Mouse (Mus musculus) lung, postnatal 0 days (tissue): ENCODE results near the gene Bbs1. TPM values are rescaled to one million over a fixed set of nuclear protein-coding genes. Genes with fewer than 3 reads are reported as not detected.

Experiments
- ATAC-seq: fragments of 200-750 bp; cut with Nextera tagmentation; 2 replicates; pipeline ENCODE4 v1.8.0; 2017; ENCODE audit warnings: moderate library complexity
- DNase-seq: peaks from one replicate; pipeline ENCODE4 v3.0.0-alpha.2; 2016; ENCODE audit warnings: low spot score
- H3K27ac ChIP-seq: fragments of 300-500 bp; sonication (generic); 2 replicates; pipeline ENCODE4 v1.5.1; 2014; ENCODE audit warnings: antibody characterized with exemption, mild to moderate bottlenecking, low read length, mixed read lengths
- H3K27me3 ChIP-seq: fragments of 300-500 bp; sonication (generic); replicated peaks from 2 replicates; pipeline ENCODE4 v1.6.1; 2014; ENCODE audit warnings: low read length, mixed read lengths; ENCODE audit not compliant: insufficient read depth
- H3K36me3 ChIP-seq: fragments of 300-500 bp; sonication (generic); 2 replicates; pipeline ENCODE4 v1.6.1; 2014; ENCODE audit warnings: low read length, mixed read lengths; ENCODE audit not compliant: insufficient read depth
- H3K4me1 ChIP-seq: fragments of 300-500 bp; sonication (generic); 2 replicates; pipeline ENCODE4 v1.6.1; 2014; ENCODE audit warnings: antibody characterized with exemption, low read depth, low read length, mixed read lengths; ENCODE audit not compliant: insufficient read depth
- H3K4me2 ChIP-seq: fragments of 300-500 bp; sonication (generic); replicated peaks from 2 replicates; pipeline ENCODE4 v1.6.1; 2014; ENCODE audit warnings: low read depth, mild to moderate bottlenecking, low read length, moderate library complexity, mixed read lengths
- H3K4me3 ChIP-seq: fragments of 300-500 bp; sonication (generic); 2 replicates; pipeline ENCODE4 v1.5.1; 2014; ENCODE audit warnings: low read depth, low read length
- H3K9ac ChIP-seq: fragments of 300-500 bp; sonication (generic); replicated peaks from 2 replicates; pipeline ENCODE4 v1.6.1; 2014; ENCODE audit warnings: low read depth, mild to moderate bottlenecking
- H3K9me3 ChIP-seq: fragments of 300-500 bp; sonication (generic); 2 replicates; pipeline ENCODE4 v1.6.1; 2016; ENCODE audit warnings: low read length, mixed read lengths
- CTCF ChIP-seq: IDR thresholded peaks from 2 replicates; pipeline ENCODE4 v1.5.1; 2016; ENCODE audit warnings: antibody characterized with exemption, mild to moderate bottlenecking
- EP300 ChIP-seq: IDR thresholded peaks from 2 replicates; pipeline ENCODE4 v1.6.1; 2016; ENCODE audit warnings: antibody characterized with exemption, mild to moderate bottlenecking, control low read depth
- WGBS: fragments of 180-500 bp; shearing (Covaris S2); extraction: QIAGEN DNeasy Blood & Tissue Kit; methylation state at CpG from one replicate; pipeline ENCODE4 v1.1.7; 2014; 5-methylcytosine and 5-hydroxymethylcytosine counted together
- polyA plus RNA-seq: library from polyadenylated mRNA; unstranded; fragments of >200 nt; fragmentation: Nextera tagmentation; extraction: Ambion mirVana; gene quantifications from 2 replicates; pipeline ENCODE4 v1.2.1, GENCODE M21; 2015

Gene Bbs1
- polyA plus RNA-seq, 1 experiment from 2014 or later: 1.6 TPM

DNA sequence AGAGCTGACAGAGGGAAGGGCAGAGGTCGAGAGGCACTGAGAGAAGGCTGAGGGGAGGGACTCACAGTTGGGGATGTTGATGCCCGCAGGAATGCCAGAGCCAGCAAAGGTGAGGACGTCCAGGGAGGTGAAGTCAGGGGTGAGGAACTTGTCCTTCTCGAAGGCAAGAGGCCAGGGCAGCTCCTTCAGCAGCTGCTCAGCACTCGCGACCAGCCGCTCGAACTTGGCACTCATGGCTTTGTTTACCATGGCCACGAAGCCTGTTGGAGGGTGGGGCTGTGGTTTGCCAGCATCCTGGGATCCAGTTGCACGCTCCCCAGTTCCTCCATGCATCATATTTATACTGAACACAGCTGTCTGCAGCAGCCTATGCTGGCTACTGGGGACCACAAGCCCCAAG, 10.4 kb upstream of the Bbs1 start:
- no peak for DNase-seq
- Histone ChIP-seq H3K4me1 (no peaks in the 10 kb centered on the region), H3K9me3 (no peaks in the 10 kb centered on the region), H3K4me2 (no peak overlapping the region), H3K4me3 (no peak overlapping the region), H3K9ac (no peak overlapping the region), H3K27me3 (no peaks in the 10 kb centered on the region), H3K27ac (no peak overlapping the region), H3K36me3 (peaks cover 62% of the 10 kb centered on the region)
- WGBS: 67% methylated on average over 10 of the region's 10 CpGs
- ATAC-seq: no peak
- TF ChIP-seq CTCF (no peak), EP300 (no peak)

DNA sequence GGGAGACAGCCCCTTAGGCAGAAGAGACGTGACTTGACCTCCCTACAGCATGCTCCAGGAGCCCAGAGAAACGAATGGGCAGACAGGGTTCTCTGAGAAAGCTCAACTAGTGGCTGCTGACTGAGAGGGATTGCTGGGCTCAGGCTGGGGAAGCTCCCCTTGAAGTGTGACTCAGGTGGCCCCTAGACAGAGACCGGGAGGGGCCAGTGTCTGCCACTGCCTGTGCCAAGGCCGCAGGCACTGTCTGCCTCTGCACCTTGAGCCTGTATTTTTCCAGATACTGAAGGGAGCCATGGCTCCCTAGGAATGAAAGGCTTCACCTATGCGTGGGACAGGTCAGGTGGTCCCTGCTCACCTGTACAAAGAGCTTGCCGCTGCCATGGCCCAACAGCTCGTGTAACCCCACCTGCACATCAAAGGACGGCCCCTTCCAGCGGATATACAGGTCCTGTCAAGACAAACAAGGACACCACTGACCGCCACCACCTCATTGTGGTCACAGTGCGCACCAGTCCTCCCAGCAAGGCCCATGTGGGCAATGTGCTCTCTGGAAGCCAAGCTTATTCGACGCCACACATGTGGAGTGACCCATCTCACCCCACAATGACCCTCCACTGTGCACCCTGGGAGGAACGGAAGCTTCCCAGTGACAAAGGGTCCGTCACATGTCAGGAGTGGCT, 9.6 kb upstream of the Bbs1 start:
- no peak for TF ChIP-seq CTCF
- TF ChIP-seq EP300: no peak
- H3K9ac ChIP-seq: no peak overlapping the region
- no peak for DNase-seq
- no peaks in the 10 kb centered on the region for H3K27me3 ChIP-seq
- H3K36me3 ChIP-seq: peaks cover 65% of the 10 kb centered on the region
- ATAC-seq: no peak
- H3K27ac ChIP-seq: no peak overlapping the region
- no peaks in the 10 kb centered on the region for H3K4me1 ChIP-seq
- H3K4me3 ChIP-seq: no peak overlapping the region
- WGBS: 89% methylated on average over 15 of the region's 15 CpGs
- H3K4me2 ChIP-seq: no peak overlapping the region
- H3K9me3 ChIP-seq: no peaks in the 10 kb centered on the region

DNA sequence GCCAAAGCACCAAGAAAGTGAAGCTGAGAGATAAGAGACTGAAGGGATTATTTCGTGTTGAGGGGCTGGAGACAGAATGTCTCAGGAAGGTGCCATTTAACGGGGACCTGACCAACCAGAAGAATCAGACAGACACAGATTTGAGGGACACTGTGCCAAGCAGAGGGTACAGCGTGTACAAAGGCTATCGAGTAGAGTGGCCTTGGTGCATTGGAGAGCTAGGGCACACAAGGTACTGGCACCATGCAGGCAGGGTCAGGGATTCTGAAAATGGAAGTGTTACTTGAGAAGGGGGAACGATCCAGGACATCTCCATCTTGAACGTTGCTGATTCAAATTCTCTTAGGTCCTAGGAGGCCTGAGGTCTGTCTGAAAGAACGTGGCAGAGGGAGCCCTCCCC, 2.9 kb upstream of the Bbs1 start:
- Histone ChIP-seq H3K27ac (no peak overlapping the region), H3K36me3 (peaks cover 34% of the 10 kb centered on the region), H3K27me3 (no peaks in the 10 kb centered on the region), H3K9me3 (no peaks in the 10 kb centered on the region), H3K4me2 (no peak overlapping the region), H3K9ac (no peak overlapping the region), H3K4me1 (no peaks in the 10 kb centered on the region), H3K4me3 (no peak overlapping the region)
- ATAC-seq (no peak), DNase-seq (no peak)
- TF ChIP-seq CTCF: no peak
- TF ChIP-seq EP300: no peak
- WGBS: 84% methylated on average over 7 of the region's 7 CpGs

DNA sequence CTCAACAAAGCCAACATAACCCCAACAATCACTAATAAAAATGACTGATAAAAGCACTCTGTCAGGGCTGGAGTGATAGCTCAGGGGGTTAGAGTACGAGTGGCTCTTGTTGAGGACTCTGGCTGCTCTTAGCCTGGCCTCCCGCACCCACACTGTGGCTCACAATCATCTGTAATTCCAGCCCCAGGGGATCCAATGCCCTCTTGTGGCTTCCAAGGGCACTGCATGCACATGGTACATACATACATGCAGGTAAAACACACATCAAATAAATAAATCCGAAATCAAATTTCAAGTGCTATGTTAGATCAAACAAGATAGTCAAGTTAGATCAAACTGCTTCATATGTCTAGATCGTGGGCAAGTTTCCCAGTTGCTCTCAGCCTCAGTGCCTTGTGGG, 1.7 kb upstream of the Bbs1 start:
- Histone ChIP-seq H3K9ac (no peak overlapping the region), H3K9me3 (no peaks in the 10 kb centered on the region), H3K4me2 (no peak overlapping the region), H3K4me3 (no peak overlapping the region), H3K36me3 (peaks cover 21% of the 10 kb centered on the region; the same call in 1 of the 2 replicates), H3K4me1 (no peaks in the 10 kb centered on the region), H3K27me3 (no peaks in the 10 kb centered on the region), H3K27ac (no peak overlapping the region)
- ATAC-seq: no peak
- TF ChIP-seq CTCF (peak; percentile 73), EP300 (no peak)
- peak; percentile 9 for DNase-seq
- WGBS: 79% methylated on average over 4 of the region's 4 CpGs

DNA sequence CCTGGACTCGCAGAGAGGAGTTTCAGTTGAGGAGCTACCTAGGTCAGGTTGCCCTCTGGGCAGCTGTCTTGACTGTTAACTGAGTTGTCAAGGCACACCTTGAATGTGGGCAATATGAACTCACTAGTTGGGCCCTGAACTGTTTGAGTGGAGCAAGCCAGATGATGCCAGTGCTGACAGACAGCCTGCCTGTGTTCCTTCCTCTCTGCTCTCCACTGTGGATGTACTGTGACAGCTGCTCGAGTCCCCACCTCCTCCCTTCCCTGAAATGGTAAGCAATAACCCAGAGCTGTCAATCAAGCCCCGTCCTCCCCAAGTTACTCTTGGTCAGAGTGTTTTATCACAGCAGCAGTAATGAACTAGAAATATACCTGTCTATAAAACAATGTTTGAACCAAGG, 6.5 kb downstream of the Bbs1 start:
- Histone ChIP-seq H3K9me3 (no peaks in the 10 kb centered on the region), H3K4me2 (no peak overlapping the region), H3K36me3 (no peaks in the 10 kb centered on the region), H3K4me3 (no peak overlapping the region), H3K9ac (no peak overlapping the region), H3K27me3 (no peaks in the 10 kb centered on the region), H3K27ac (no peak overlapping the region), H3K4me1 (no peaks in the 10 kb centered on the region)
- DNase-seq (no peak), ATAC-seq (no peak)
- 65% methylated on average over 3 of the region's 3 CpGs for WGBS
- no peak for TF ChIP-seq EP300
- TF ChIP-seq CTCF: no peak

DNA sequence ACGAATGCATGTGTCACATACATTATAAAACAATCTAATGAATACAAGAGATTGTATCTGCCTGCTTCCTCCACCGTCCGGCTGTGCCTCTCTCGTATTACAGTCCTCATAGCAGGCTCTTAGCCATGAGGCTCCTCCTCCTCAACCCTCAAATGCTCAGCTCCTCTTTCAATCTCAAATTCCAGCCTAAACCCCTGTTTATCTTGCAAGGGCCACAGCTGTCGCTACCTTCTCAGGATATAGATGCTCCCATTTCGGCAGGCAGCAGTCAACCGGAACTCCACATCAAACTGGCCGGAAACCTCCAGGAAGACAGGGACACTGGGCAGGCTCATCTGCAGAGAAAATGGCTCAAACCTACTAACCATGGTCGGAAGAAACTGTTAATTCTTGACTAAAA, 7.5 kb downstream of the Bbs1 start:
- no peaks in the 10 kb centered on the region for H3K36me3 ChIP-seq
- ATAC-seq (no peak), DNase-seq (no peak)
- no peaks in the 10 kb centered on the region for H3K4me1 ChIP-seq
- no peaks in the 10 kb centered on the region for H3K27me3 ChIP-seq
- 62% methylated on average over 9 of the region's 9 CpGs for WGBS
- no peak overlapping the region for H3K4me3 ChIP-seq
- H3K9me3 ChIP-seq: no peaks in the 10 kb centered on the region
- no peak for TF ChIP-seq EP300
- no peak for TF ChIP-seq CTCF
- H3K27ac ChIP-seq: no peak overlapping the region
- no peak overlapping the region for H3K4me2 ChIP-seq
- no peak overlapping the region for H3K9ac ChIP-seq
